Mouse (Mus musculus) kidney, adult 2 months (tissue): ENCODE data around the gene Cd34. TPM values are rescaled to one million over a fixed set of nuclear protein-coding genes. Genes with fewer than 3 reads are reported as not detected.
A peak's percentile ranks its signal among the peaks of the same experiment; 100 is the strongest.

ENCODE experiments used
- DNase-seq: peaks from one replicate; pipeline ENCODE4 v3.0.0; 2021
- H3K27ac ChIP-seq: fragments of 200-500 bp; 2 replicates; pipeline ENCODE4 v1.5.1; 2012; ENCODE audit warnings: low read depth, low read length, control low read depth, inconsistent platforms; ENCODE audit not compliant: insufficient read depth
- H3K27me3 ChIP-seq: fragments of 200-500 bp; replicated peaks from 2 replicates; pipeline ENCODE4 v1.6.1; 2012; ENCODE audit warnings: mild to moderate bottlenecking, moderate library complexity, low read length, inconsistent platforms; ENCODE audit not compliant: control insufficient read depth, insufficient read depth
- H3K36me3 ChIP-seq: fragments of 200-500 bp; 2 replicates; pipeline ENCODE4 v1.6.1; 2012; ENCODE audit warnings: mild to moderate bottlenecking, moderate library complexity, low read length, inconsistent platforms; ENCODE audit not compliant: control insufficient read depth, insufficient read depth
- H3K4me1 ChIP-seq: fragments of 200-500 bp; 2 replicates; pipeline ENCODE4 v1.6.1; 2011; ENCODE audit warnings: low read length; ENCODE audit not compliant: control insufficient read depth, insufficient read depth
- H3K4me3 ChIP-seq: fragments of 200-500 bp; 2 replicates; pipeline ENCODE4 v1.5.1; 2011; ENCODE audit warnings: mild to moderate bottlenecking, low read depth, low read length, control low read depth; ENCODE audit not compliant: insufficient read depth
- CTCF ChIP-seq: fragments of 200-500 bp; conservative IDR thresholded peaks from 2 replicates; pipeline ENCODE4 v1.5.1; 2011; ENCODE audit warnings: low read depth, mild to moderate bottlenecking, control low read depth, low read length, moderate library complexity, mixed read lengths; ENCODE audit not compliant: insufficient read depth, insufficient read length
- POLR2A ChIP-seq: fragments of 200-500 bp; IDR thresholded peaks from one replicate; pipeline ENCODE4 v1.6.1; 2011; ENCODE audit warnings: low read depth, low read length, control low read depth
- polyA plus RNA-seq: library from polyadenylated mRNA; depleted of rRNA; stranded (reverse); fragments of >200 nt; gene quantifications from 2 replicates; pipeline ENCODE4 v1.2.3, GENCODE M21; 2012; rRNA removed

Gene Cd34
- polyA plus RNA-seq, 1 experiment = 37.5 TPM

DNA sequence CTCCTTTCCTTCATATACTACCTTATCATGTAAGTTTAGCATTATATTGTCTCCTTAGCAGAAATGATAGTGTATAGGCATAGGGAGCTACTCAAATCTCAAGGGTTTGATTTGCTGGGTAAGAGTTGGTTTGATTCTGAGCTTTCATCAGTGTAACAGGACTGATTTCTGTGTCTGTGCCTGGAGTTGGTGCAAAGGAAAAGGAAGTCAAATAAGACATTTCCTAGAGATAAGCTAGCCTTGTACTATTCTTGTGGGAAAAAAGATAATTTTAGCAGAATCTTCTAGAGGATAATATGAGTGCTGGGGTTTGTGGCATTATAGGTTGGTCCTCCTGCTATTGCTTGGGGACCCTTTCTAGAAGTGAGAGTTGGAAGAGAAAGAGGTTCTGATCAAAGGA is 67.6 kb downstream of the Cd34 start:
- DNase-seq = no peak
- TF ChIP-seq CTCF (no peak), POLR2A (no peak)
- Histone ChIP-seq H3K4me3 (no peak overlapping the region), H3K27me3 (no peaks in the 10 kb centered on the region), H3K27ac (peak overlapping the region; percentile 38), H3K4me1 (peaks cover 13% of the 10 kb centered on the region; the same call in 1 of the 2 replicates), H3K36me3 (no peaks in the 10 kb centered on the region)

Other genes starting within 250 kb of the Cd34 start
- 0.70 and 0.76 TPM in 2 replicates for gene Cd46, start 153.4 kb downstream of the Cd34 start, polyA plus RNA-seq
- gene Cr1l, start 192.8 kb downstream of the Cd34 start, polyA plus RNA-seq = 54.1 and 83.6 TPM in 2 replicates
- gene Cr2, start 237.9 kb downstream of the Cd34 start, polyA plus RNA-seq = 0.34 and 2.4 TPM in 2 replicates